Mouse (Mus musculus): ENCODE data around the gene Aldh1b1.
A peak's percentile ranks its signal among the peaks of the same experiment; 100 is the strongest.

Gene Aldh1b1

GRCm38 (mm10) chr4:45785959-45786358 is 12.9 kb upstream of the Aldh1b1 start:
- DNase-seq (ENCODE audit: low read depth), result no peak

- no peak for DNase-seq (ENCODE audit: low read depth)
Observed at GRCm38 (mm10) chr4:45786674-45787073, 12.1 kb upstream of the Aldh1b1 start.

DNA sequence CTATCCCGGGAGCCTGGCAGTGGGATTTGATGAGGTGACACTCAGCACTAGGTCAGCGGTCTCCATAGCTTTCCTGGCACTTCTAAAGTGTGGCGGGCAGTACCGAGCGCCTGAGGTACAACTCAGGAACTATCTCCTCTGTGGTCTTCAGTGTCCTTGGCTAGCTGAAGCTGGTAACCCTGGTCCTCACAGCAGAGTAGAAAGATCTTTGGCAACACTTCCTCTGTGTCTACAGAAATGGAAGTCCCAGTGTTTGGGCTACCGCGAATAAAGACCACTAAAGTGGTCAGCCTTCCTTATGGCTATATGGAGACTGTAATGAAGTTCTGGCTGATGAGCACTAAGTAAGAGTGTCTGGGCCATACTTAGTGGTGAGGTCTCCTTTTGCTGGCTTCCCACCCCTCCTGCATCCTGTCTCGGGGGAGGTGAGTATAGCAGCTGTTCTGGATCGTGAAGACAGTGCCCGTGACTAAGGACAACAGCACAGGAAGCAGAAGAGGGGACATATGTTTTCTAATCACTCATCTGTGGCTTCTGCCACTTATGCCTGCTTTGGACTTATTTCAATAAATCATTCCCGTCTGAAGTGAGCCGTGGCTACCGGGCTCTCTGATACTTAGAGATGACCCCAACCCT is 10.3 kb upstream of the Aldh1b1 start:
- DNase-seq (ENCODE audit: low read depth), result no peak

DNA sequence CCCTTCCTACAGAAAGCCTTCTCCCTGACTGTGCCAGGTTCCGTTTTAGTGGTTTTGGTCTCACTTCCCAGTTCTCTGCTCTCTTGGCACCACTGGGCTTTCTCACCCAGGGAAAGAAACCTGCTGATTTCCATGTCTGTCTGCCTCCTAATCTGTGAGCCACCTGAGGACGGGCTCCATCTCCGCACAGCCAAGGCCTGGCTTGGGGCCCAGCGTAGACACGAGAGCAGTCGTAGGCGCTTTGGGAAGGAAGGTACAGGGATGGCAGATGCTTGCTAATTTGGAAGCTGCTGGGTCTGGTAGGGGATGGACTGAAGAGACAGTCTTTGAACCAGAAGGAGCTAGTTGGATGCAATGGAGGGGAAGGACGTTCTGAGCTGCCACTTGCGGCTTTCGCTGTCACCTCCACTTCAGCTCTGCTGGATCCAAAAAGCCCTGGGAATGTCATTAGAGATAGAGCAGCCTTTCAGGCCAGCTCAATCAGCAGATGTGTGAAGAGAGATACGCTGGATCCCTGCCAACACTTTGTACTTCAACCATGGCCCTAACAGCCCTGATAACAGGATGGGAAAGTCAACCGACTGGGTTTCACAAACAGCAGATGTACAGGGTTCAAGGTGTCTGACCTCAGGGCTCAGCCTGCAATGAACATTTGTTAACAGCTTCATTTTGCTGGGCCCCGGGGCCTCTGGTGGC is 9.4 kb upstream of the Aldh1b1 start:
- no peak for DNase-seq (ENCODE audit: low read depth)

DNA sequence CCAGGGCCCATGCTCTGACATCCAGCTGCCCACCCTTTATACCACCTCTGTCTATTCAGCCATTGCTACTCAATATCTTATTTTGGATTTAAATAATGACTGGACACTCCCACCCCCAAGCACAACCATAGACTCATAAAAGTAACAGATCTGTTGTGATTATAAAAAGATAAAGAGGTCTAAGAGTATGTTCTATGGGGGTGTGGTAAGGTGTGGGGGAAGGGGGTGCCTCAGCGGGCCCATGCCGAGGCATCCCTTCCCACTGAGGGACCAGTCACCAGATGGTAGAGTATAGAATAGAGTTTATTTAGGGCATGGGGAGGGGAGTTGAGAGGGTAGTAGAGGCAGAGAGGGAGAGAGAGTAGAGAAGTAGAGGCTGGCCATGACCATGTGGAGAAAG is 8.8 kb upstream of the Aldh1b1 start:
- no peak for DNase-seq (ENCODE audit: low read depth)

- no peak for DNase-seq (ENCODE audit: low read depth)
Observed at GRCm38 (mm10) chr4:45795191-45795811, 3.5 kb upstream of the Aldh1b1 start.

DNA sequence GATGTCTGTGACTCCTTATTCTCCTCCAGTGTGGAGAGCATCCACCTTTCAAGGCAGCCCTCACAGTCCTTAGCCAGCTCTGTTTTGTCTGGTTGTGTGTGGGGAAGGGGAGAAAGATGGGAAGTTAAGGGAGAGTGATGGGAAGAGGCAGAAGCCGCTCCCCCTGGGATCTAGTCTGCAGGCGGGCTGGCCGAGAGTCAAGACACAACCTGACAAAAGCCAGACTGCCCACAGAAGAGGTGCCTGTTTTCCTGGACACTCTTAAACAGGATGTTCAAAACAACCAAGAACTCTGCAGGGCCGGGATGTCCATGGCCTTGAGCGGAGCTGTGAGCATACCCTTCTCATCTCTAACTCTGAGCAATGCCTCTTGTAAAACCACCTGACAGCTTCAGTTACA is 2.1 kb upstream of the Aldh1b1 start:
- no peak for DNase-seq (ENCODE audit: low read depth)

GRCm38 (mm10) chr4:45799956-45800537 is 1.2 kb downstream of the Aldh1b1 start:
- no peak for DNase-seq (ENCODE audit: low read depth)

DNA sequence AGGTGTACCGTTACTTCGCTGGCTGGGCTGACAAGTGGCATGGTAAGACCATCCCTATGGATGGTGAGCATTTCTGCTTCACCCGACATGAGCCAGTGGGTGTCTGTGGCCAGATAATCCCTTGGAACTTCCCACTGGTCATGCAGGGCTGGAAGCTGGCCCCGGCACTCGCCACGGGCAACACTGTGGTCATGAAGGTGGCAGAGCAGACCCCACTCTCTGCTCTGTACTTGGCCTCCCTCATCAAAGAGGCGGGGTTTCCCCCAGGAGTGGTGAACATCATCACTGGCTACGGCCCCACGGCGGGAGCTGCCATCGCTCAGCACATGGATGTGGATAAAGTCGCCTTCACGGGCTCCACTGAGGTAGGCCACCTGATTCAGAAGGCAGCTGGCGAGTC is 4.1 kb downstream of the Aldh1b1 start:
- DNase-seq (ENCODE audit: low read depth), result no peak

- DNase-seq (ENCODE audit: low read depth), result no peak
Observed at GRCm38 (mm10) chr4:45808034-45808433, 9.2 kb downstream of the Aldh1b1 start.

DNA sequence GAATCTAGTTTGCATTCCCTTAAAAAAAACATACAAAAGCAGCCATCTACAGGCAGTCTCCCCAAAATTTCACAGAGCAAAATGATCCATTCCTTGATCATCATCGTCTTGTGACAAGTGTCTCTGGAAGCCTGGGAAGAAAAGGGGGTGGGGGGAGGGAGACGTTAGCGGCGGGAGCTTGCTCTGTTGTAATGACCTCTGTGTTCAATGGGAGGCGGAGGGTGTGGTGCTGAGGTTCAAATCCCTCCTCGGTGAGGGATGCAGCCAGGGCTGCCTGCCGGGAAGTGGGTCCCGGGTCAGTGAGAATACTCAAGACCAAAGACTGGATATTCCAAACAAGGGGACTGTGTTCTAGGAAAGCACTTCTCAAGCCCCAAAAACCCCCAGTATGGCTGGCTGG is 12.4 kb downstream of the Aldh1b1 start:
- no peak for DNase-seq (ENCODE audit: low read depth)

DNA sequence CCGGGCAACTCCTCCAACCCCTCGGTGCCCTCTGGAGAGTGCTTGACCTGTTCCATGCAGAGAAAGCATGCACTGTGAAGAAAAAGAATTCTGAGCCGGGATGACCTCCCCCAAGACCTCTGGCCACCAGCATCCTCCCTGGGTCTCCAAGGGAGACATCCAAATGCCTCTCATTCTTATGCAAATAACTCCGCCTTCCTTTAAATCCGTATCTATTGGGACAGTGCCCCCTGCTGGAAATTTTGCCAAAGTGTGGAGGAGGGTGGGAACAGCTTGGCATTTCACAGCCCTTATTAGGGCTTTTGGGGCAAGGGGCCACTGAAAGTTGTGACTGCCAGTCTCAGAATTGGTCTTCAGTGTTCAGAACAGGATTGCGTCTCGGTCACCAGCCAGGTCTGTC is 16.7 kb downstream of the Aldh1b1 start:
- DNase-seq (ENCODE audit: low read depth), result peak; percentile 35

DNA sequence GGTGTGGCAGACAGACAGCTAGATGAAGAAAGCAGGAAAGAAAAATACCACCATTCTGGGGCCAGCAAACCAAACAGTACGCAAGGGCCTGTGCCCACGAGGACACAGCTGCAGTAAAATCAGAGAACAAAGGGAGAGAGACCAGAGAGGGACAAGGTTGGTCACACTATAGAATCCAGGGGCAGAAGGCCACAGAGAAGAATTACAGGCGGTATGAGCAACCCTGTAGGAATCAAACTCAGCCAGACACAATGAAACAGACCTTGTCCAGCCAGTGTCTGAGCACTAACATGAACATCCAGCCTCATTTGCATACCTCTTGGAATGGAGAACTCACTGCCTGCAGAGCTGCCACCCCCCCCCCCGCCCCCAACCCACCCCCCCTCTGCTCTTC is 20.0 kb downstream of the Aldh1b1 start:
- DNase-seq (ENCODE audit: low read depth), result no peak

DNA sequence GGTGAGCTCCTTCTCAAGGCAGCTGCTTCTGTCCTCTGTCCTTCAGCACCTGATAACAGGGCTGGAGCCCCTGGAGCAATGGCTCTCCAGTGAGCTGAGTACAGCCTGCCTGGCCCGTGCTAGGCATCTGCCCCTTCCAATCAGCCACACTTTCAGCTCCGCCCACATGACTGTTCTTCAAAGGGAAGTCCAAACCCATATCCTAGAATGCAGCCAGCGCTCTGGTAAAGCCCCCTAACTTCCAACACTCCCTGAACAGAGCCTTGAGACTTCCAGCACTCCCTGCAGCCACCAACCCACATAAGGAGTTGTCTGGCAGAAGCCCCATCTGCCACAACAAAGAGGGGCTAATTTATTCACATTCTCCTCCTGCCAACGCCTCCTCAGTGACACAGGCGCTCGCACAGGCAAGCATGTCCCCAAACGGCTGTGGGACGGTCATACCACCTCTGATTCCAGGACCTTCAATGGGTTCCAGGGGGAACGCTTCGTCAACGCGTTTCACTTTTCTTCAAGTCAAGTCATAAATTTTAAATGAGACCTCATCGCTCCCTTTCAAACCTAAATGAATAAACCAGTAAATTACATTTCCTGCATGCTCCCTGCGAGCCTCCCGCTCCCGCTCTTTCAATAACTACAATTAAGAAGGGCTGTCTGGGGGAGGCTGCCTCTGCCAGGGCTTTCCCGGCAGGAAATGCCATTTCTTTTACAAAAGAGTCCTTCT is 20.5 kb downstream of the Aldh1b1 start:
- DNase-seq (ENCODE audit: low read depth), result no peak

DNA sequence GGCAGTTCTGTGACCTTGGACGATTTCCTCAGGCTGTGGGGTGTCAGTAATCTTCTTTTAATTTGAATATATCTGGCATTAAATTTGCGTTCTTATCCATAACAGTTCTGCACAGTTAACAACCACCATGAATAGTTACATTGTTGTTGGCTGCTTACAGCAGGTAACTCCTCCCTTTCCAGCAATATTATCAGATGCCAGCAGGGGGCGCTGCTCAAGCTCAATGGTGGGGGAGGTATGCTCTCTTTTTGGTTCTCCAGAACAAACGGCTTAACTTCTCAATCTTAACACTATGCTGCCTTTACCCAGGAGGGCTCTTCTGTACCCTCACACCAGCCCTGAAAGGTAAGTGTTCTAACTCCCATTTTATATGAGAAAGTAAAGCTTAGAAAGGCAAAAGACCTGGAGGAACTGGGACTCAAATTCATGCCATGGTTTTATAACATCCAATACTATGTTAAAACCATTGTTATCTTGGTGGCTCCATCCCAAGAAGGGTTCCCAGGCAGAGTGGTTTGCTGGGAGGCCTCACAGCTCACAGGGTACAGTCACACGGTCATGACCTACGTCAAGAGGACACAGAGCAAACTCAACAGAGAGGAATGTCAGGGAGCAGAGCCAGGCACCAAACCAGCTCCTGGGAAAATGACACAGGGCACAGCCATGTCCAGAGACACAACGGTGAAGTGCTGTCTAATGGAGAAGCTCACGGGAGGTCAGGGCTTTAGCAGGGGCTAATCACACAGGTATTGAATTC is 21.4 kb downstream of the Aldh1b1 start:
- peak; percentile 63 for DNase-seq (ENCODE audit: low read depth)

- DNase-seq (ENCODE audit: low read depth), result no peak
Observed at GRCm38 (mm10) chr4:45821995-45822394, 23.2 kb downstream of the Aldh1b1 start.

GRCm38 (mm10) chr4:45822781-45823575 is 24.2 kb downstream of the Aldh1b1 start:
- no peak for DNase-seq (ENCODE audit: low read depth)

GRCm38 (mm10) chr4:45824049-45824760 is 25.4 kb downstream of the Aldh1b1 start:
- DNase-seq (ENCODE audit: low read depth), result no peak

DNA sequence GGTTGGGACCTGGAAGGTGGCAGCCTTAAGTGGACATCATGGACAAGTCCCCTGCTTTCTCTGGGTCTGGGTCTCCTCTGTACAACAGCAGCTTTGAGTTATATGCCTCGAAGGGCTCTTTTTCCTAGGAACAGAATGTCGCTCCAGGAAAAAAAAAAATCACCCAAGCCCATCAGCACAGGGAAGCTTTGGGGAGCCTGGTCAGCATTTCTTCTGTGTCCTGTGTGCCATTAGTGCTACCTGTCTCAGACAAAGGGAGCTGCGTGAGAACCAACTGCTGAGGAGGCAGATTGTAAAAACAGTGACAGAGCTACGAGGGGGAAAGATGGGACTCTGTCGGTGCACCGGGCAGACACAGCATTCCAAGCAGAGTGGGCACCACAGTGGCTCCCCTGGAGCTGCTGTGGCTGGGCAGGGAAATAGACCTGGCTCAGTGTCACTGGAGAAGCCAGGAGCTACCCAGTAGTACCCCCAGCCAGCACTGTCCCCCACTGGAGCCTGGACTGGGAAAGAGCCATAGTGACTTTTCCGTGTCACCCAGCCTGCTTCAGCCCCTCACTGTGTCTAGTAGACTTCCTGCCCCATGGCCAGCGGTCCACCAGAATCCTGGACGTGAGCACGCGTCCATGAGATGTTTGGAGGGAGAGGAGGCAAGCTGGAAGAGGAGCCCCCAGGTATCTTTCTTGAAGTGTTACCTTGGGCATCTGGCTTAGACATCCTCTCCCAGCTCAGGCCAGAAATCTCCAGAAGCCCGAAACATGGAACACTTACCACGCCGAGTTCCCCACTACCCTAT is 26.1 kb downstream of the Aldh1b1 start:
- no peak for DNase-seq (ENCODE audit: low read depth)

Measured in induced T-regulatory cell, adult 2 months (primary cell).